Mouse (Mus musculus): ENCODE results near the gene Gm11042.

DNA sequence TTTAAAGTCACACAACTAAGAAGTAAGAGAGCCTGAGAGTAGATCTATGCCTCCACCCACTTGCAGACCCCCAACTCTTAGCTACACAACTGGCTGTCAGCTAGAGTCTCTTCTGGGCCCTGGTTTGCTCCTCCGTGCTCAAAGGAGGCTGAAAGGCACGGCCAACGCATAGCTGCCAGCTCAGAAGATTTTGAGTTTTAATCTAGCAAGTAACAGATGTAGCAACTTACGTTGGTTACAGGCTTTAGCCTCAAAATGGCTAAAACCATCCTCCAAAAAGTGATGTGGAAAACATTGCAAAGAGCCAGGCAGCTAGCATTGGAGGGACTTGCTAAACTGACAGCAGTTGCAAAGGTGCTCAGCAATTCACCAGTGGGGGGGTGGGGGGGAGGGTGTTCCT is 25.2 kb downstream of the Gm11042 start:
- TF ChIP-seq POLR2A (IDR thresholded peaks at IDR 0.05; ENCODE audit: control insufficient read depth, extremely low read depth, insufficient read depth, low read length, poor library complexity): no peak
- TF ChIP-seq CTCF (IDR thresholded peaks at IDR 0.05; ENCODE audit: borderline replicate concordance, control insufficient read depth, extremely low read depth, insufficient read depth, low read length, poor library complexity): no peak
